Mouse (Mus musculus): ENCODE measurements at regions not wholly inside any gene's neighbourhood (a gene's known extent, or its start where the extent isn't known, plus 50 kb on each side); places are given as distances from the start of the nearest gene placed in this dataset.

DNA sequence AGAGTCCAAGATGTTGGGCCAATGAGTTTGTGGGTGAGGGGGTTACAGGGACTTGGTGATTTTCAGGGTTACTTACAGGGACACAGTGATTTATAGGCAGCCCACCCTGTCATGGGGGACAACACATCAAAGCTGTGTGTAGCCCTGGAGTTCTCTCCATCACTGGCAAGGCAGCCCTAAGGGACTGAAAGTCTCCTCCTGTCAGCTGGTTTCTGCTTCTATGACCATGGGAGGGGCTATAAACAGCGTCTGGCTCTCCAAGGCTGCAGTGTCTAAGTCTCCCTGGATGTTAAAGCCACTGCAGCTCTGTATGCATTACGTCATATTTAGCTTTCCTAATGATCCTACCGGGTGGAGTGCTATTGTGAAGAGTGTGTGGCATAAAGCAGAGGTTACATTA lies 66.2 kb upstream of the Zfp644 start:
- Histone ChIP-seq H3K4me3 (ENCODE audit: insufficient read depth, low read length) (no peak overlapping the region), H3K4me1 (ENCODE audit: control insufficient read depth, insufficient read depth, low read length) (no peaks in the 10 kb centered on the region), H3K27ac (ENCODE audit: insufficient read depth, low read length) (no peak overlapping the region)
- TF ChIP-seq POLR2A (IDR thresholded peaks at IDR 0.05; ENCODE audit: low read depth, low read length) = no peak
- no peak for TF ChIP-seq CTCF (IDR thresholded peaks at IDR 0.05; ENCODE audit: borderline replicate concordance, insufficient read depth, low read length)

DNA sequence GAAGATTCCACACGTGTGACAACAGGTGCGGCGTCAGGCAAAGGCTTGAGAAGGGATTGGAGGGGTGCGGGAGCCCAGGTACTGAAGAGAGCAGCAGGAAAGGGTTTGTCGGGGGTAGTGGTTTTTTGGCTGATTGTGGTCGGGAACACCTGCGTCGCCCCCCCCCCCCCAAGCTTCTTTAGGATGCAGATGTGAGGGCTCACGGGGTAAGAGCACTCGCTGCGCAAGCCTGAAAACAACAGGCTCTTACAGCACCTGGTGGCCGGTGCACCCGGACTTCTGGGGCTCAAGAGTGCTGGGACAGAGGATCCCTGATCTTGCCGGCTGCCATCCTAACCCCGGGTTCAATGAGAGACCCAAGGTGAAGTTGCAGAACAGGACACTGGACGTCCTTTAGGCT lies 60.9 kb upstream of the Zfp644 start:
- no peak overlapping the region for H3K27ac ChIP-seq (ENCODE audit: insufficient read depth, low read length)

GRCm38 (mm10) chr5:106757436-106757835 lies 60.3 kb upstream of the Zfp644 start:
- H3K27ac ChIP-seq (ENCODE audit: insufficient read depth, low read length) = no peak overlapping the region
- TF ChIP-seq POLR2A (IDR thresholded peaks at IDR 0.05; ENCODE audit: low read depth, low read length) = no peak
- TF ChIP-seq CTCF (IDR thresholded peaks at IDR 0.05; ENCODE audit: borderline replicate concordance, insufficient read depth, low read length) = no peak

More for the DNA sequence above, 60.9 kb upstream of the Zfp644 start:
- no peak for TF ChIP-seq CTCF (IDR thresholded peaks at IDR 0.05; ENCODE audit: borderline replicate concordance, insufficient read depth, low read length)
- TF ChIP-seq POLR2A (IDR thresholded peaks at IDR 0.05; ENCODE audit: low read depth, low read length) = no peak
- Histone ChIP-seq H3K4me3 (ENCODE audit: insufficient read depth, low read length) (no peak overlapping the region), H3K4me1 (ENCODE audit: control insufficient read depth, insufficient read depth, low read length) (no peaks in the 10 kb centered on the region)

DNA sequence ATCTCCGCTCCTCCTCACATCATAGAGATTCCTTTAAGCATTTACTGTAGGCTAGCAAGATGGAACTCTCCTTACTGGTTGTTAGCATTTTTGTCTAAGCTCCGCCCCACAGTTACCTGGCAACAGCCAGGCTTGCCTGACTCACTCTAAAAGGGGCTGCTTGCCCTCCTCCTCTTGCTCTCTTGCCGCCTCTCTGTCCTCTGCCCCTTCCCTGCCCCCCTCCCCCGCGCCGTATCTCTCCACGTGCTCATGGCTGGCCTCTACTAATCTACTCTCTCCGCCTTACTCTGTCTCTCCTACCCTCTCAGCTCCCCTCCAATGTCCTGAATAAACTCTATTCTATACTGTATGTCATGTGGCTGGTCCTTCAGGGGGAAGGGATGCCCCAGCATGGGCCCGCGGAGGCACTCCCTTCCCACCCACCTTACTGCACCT lies 59.9 kb upstream of the Zfp644 start:
- TF ChIP-seq POLR2A (IDR thresholded peaks at IDR 0.05; ENCODE audit: low read depth, low read length) = no peak
- no peak for TF ChIP-seq CTCF (IDR thresholded peaks at IDR 0.05; ENCODE audit: borderline replicate concordance, insufficient read depth, low read length)
- Histone ChIP-seq H3K27ac (ENCODE audit: insufficient read depth, low read length) (no peak overlapping the region), H3K4me1 (ENCODE audit: control insufficient read depth, insufficient read depth, low read length) (no peaks in the 10 kb centered on the region), H3K4me3 (ENCODE audit: insufficient read depth, low read length) (no peak overlapping the region)

More at GRCm38 (mm10) chr5:106757436-106757835, 60.3 kb upstream of the Zfp644 start:
- no peaks in the 10 kb centered on the region for H3K4me1 ChIP-seq (ENCODE audit: control insufficient read depth, insufficient read depth, low read length)
- H3K4me3 ChIP-seq (ENCODE audit: insufficient read depth, low read length) = no peak overlapping the region

DNA sequence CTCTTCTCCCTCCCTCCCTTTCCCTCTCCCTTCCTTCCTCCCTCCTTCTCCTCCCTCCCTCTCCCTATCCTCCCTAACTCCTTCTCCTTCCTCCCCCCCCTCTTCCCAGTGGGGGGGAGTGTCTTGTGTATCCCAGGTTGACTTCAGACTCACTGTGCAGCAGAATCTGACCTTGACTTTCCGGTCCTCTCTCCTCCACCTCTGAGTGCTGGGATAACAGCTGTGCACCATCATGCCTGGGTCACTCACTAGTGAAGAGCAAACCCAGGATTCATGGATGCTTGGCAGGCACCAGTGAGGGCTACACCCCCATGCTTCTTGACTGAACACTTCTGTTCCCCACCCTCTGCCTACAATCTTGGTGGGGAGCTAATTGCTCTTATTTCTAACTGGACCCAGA lies 56.2 kb upstream of the Zfp644 start:
- H3K4me3 ChIP-seq (ENCODE audit: insufficient read depth, low read length) = no peak overlapping the region
- TF ChIP-seq POLR2A (IDR thresholded peaks at IDR 0.05; ENCODE audit: low read depth, low read length) = no peak
- TF ChIP-seq CTCF (IDR thresholded peaks at IDR 0.05; ENCODE audit: borderline replicate concordance, insufficient read depth, low read length) = no peak
- H3K27ac ChIP-seq (ENCODE audit: insufficient read depth, low read length) = no peak overlapping the region
- no peaks in the 10 kb centered on the region for H3K4me1 ChIP-seq (ENCODE audit: control insufficient read depth, insufficient read depth, low read length)

DNA sequence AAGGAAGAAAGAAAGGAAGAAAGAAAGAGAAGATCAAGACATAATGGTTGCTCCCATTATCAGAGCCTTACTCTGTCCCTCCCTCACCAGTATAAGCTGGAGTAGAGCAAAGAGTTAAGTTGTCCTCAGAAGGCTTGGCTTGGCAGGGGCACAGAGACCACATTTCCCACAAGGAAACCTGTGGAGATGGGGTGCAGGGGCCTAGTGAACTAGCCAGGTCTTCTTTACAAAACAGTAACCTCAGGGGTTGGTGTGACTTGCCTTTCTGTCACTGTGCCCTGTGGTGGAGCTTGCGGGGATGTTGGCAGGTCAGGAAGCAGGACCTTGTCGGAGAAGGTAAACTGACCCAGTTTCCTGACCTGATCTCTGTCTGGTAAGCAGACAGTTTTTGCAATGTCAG lies 53.1 kb upstream of the Zfp644 start:
- no peak overlapping the region for H3K4me3 ChIP-seq (ENCODE audit: insufficient read depth, low read length)
- H3K4me1 ChIP-seq (ENCODE audit: control insufficient read depth, insufficient read depth, low read length) = no peaks in the 10 kb centered on the region
- no peak overlapping the region for H3K27ac ChIP-seq (ENCODE audit: insufficient read depth, low read length)
- TF ChIP-seq POLR2A (IDR thresholded peaks at IDR 0.05; ENCODE audit: low read depth, low read length) (no peak), CTCF (IDR thresholded peaks at IDR 0.05; ENCODE audit: borderline replicate concordance, insufficient read depth, low read length) (no peak)

- no peak overlapping the region for H3K4me3 ChIP-seq (ENCODE audit: insufficient read depth, low read length)
- no peak overlapping the region for H3K27ac ChIP-seq (ENCODE audit: insufficient read depth, low read length)
- no peaks in the 10 kb centered on the region for H3K4me1 ChIP-seq (ENCODE audit: control insufficient read depth, insufficient read depth, low read length)
- TF ChIP-seq POLR2A (IDR thresholded peaks at IDR 0.05; ENCODE audit: low read depth, low read length) (no peak), CTCF (IDR thresholded peaks at IDR 0.05; ENCODE audit: borderline replicate concordance, insufficient read depth, low read length) (no peak)
Measured at GRCm38 (mm10) chr5:106748527-106749138, 51.5 kb upstream of the Zfp644 start.
